Mouse (Mus musculus): ENCODE results near the gene Catip. TPM values are rescaled to one million over a fixed set of nuclear protein-coding genes. Genes with fewer than 3 reads are reported as not detected.

Catip gene
- polyA plus RNA-seq, 1 experiment from 2014 or later: not detected

- Histone ChIP-seq H3K9ac (replicated peaks) (no peak within 1 kb of the TSS), H3K4me3 (ENCODE audit: low read depth, low read length) (peak within 1 kb of the TSS; percentile 14), H3K9me3 (ENCODE audit: low read length) (no peaks in the 10 kb centered on the region), H3K36me3 (replicated peaks; ENCODE audit: insufficient read depth, low read length) (no peaks in the 10 kb centered on the region), H3K4me2 (ENCODE audit: low read depth, low read length) (peak within 1 kb of the TSS; percentile 56), H3K27me3 (ENCODE audit: insufficient read depth, low read length) (no peaks in the 10 kb centered on the region), H3K27ac (ENCODE audit: low read depth) (peak within 1 kb of the TSS; percentile 77), H3K4me1 (ENCODE audit: insufficient read depth) (peaks cover 23% of the 10 kb centered on the region)
- TF ChIP-seq CTCF (IDR thresholded peaks at IDR 0.05; ENCODE audit: low read depth) (no peak), EP300 (IDR thresholded peaks at IDR 0.05; ENCODE audit: low read depth) (no peak)
- peak; percentile 61 for DNase-seq
- ATAC-seq: peak; percentile 70
- WGBS (ENCODE audit: insufficient replicate concordance): 47% methylated on average over 8 of the region's 8 CpGs
These were observed 13.1 kb downstream of the Catip start, which contains the start of gene Slc11a1 for GRCm38 (mm10) chr1:74374980-74375379. Gene Slc11a1, plus strand, starts transcription at chr1:74375195.

GRCm38 (mm10) chr1:74375561-74375960 is 13.7 kb downstream of the Catip start:
- Histone ChIP-seq H3K4me2 (ENCODE audit: low read depth, low read length) (peak overlapping the region; percentile 56), H3K27ac (ENCODE audit: low read depth) (peak overlapping the region; percentile 77), H3K36me3 (replicated peaks; ENCODE audit: insufficient read depth, low read length) (no peaks in the 10 kb centered on the region), H3K9me3 (ENCODE audit: low read length) (no peaks in the 10 kb centered on the region), H3K4me3 (ENCODE audit: low read depth, low read length) (peak overlapping the region; percentile 14), H3K27me3 (ENCODE audit: insufficient read depth, low read length) (no peaks in the 10 kb centered on the region), H3K4me1 (ENCODE audit: insufficient read depth) (peaks cover 24% of the 10 kb centered on the region), H3K9ac (replicated peaks) (no peak overlapping the region)
- no peak for TF ChIP-seq EP300 (IDR thresholded peaks at IDR 0.05; ENCODE audit: low read depth)
- no peak for TF ChIP-seq CTCF (IDR thresholded peaks at IDR 0.05; ENCODE audit: low read depth)
- DNase-seq (no peak), ATAC-seq (no peak)
- WGBS (ENCODE audit: insufficient replicate concordance): 71% methylated on average over 10 of the region's 10 CpGs

GRCm38 (mm10) chr1:74376396-74376795 is 14.5 kb downstream of the Catip start:
- no peak overlapping the region for H3K4me3 ChIP-seq (ENCODE audit: low read depth, low read length)
- TF ChIP-seq CTCF (IDR thresholded peaks at IDR 0.05; ENCODE audit: low read depth) (no peak), EP300 (IDR thresholded peaks at IDR 0.05; ENCODE audit: low read depth) (no peak)
- DNase-seq (no peak), ATAC-seq (no peak)
- no peaks in the 10 kb centered on the region for H3K36me3 ChIP-seq (replicated peaks; ENCODE audit: insufficient read depth, low read length)
- H3K9ac ChIP-seq (replicated peaks): 0 out of 2 replicates have a peak overlapping the region, but pooled peaks have one; percentile 3
- 0 out of 2 replicates have a peak overlapping the region, but pooled peaks have one; percentile 18 for H3K27ac ChIP-seq (ENCODE audit: low read depth)
- peak overlapping the region; percentile 56 for H3K4me2 ChIP-seq (ENCODE audit: low read depth, low read length)
- WGBS (ENCODE audit: insufficient replicate concordance): 65% methylated on average over 4 of the region's 4 CpGs
- no peaks in the 10 kb centered on the region for H3K27me3 ChIP-seq (ENCODE audit: insufficient read depth, low read length)
- no peaks in the 10 kb centered on the region for H3K9me3 ChIP-seq (ENCODE audit: low read length)
- peaks cover 24% of the 10 kb centered on the region for H3K4me1 ChIP-seq (ENCODE audit: insufficient read depth)

DNA sequence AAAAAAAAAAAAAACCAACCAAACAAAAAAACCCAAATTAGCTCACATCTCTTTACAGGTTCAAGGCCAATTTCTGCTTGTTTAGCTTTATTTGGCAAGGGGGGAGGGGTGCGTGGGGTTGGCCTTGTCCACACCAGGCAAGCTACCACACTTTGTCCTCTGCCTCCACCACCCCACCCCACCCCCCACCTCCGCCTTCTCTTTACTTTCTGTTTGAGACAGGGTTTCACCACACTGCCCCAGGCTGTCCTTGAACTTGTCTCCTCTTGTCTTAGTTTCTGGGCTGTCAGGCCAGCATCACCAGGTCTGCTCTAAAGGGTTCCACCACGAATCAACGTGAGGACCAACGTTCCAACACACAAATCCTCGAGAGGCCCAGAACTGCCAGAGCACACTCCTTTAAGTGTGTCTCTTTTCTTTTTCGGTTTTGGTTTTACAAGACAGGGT is 17.2 kb downstream of the Catip start:
- 58% methylated on average over 7 of the region's 7 CpGs for whole genome bisulfite sequencing (ENCODE audit: insufficient replicate concordance)
- no peak for TF ChIP-seq CTCF (IDR thresholded peaks at IDR 0.05; ENCODE audit: low read depth)
- TF ChIP-seq EP300 (IDR thresholded peaks at IDR 0.05; ENCODE audit: low read depth): no peak
- H3K4me2 ChIP-seq (ENCODE audit: low read depth, low read length): no peak overlapping the region
- no peaks in the 10 kb centered on the region for H3K9me3 ChIP-seq (ENCODE audit: low read length)
- ATAC-seq: peak; percentile 74
- DNase-seq: peak; percentile 70
- no peaks in the 10 kb centered on the region for H3K27me3 ChIP-seq (ENCODE audit: insufficient read depth, low read length)
- no peaks in the 10 kb centered on the region for H3K36me3 ChIP-seq (replicated peaks; ENCODE audit: insufficient read depth, low read length)
- no peak overlapping the region for H3K9ac ChIP-seq (replicated peaks)
- H3K4me3 ChIP-seq (ENCODE audit: low read depth, low read length): no peak overlapping the region
- peak overlapping the region; percentile 70 for H3K27ac ChIP-seq (ENCODE audit: low read depth)
- peaks cover 30% of the 10 kb centered on the region for H3K4me1 ChIP-seq (ENCODE audit: insufficient read depth)

- no peak for ATAC-seq
- WGBS (ENCODE audit: insufficient replicate concordance): 74% methylated on average over 5 of the region's 5 CpGs
- Histone ChIP-seq H3K4me1 (ENCODE audit: insufficient read depth) (peaks cover 22% of the 10 kb centered on the region), H3K9ac (replicated peaks) (no peak overlapping the region), H3K9me3 (ENCODE audit: low read length) (no peaks in the 10 kb centered on the region), H3K4me2 (ENCODE audit: low read depth, low read length) (no peak overlapping the region), H3K4me3 (ENCODE audit: low read depth, low read length) (no peak overlapping the region), H3K27ac (ENCODE audit: low read depth) (no peak overlapping the region), H3K27me3 (ENCODE audit: insufficient read depth, low read length) (no peaks in the 10 kb centered on the region), H3K36me3 (replicated peaks; ENCODE audit: insufficient read depth, low read length) (no peaks in the 10 kb centered on the region)
- TF ChIP-seq EP300 (IDR thresholded peaks at IDR 0.05; ENCODE audit: low read depth) (no peak), CTCF (IDR thresholded peaks at IDR 0.05; ENCODE audit: low read depth) (no peak)
- DNase-seq: no peak
These were observed 18.6 kb downstream of the Catip start for GRCm38 (mm10) chr1:74380484-74380883.

DNA sequence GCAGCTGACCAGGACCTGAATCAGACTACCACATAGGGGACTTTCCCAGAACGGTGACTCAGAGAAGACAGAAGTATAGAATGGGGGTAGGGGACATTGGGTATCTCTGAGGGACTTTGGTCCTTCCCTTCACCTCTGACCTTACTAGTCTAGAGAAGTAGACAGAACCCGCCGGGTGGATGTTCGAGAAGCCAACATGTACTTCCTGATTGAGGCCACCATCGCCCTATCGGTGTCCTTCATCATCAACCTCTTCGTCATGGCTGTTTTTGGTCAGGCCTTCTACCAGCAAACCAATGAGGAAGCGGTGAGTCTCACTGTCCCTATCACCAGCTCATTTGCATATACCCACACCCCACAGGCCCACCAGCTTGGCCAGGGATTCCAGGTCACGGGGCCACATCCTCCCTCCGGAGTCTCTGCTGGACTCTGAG is 19.7 kb downstream of the Catip start:
- ATAC-seq (peak; percentile 21; the same call in 1 of the 2 replicates), DNase-seq (no peak)
- Histone ChIP-seq H3K4me3 (ENCODE audit: low read depth, low read length) (no peak overlapping the region), H3K4me1 (ENCODE audit: insufficient read depth) (peaks cover 18% of the 10 kb centered on the region), H3K27me3 (ENCODE audit: insufficient read depth, low read length) (no peaks in the 10 kb centered on the region), H3K36me3 (replicated peaks; ENCODE audit: insufficient read depth, low read length) (no peaks in the 10 kb centered on the region), H3K9me3 (ENCODE audit: low read length) (no peaks in the 10 kb centered on the region), H3K27ac (ENCODE audit: low read depth) (no peak overlapping the region), H3K9ac (replicated peaks) (no peak overlapping the region), H3K4me2 (ENCODE audit: low read depth, low read length) (no peak overlapping the region)
- WGBS (ENCODE audit: insufficient replicate concordance): 48% methylated on average over 10 of the region's 10 CpGs
- TF ChIP-seq EP300 (IDR thresholded peaks at IDR 0.05; ENCODE audit: low read depth) (no peak), CTCF (IDR thresholded peaks at IDR 0.05; ENCODE audit: low read depth) (no peak)
